Mouse (Mus musculus) myocyte (in vitro differentiated cells): ENCODE measurements around the gene Klrb1. TPM values are rescaled to one million over a fixed set of nuclear protein-coding genes. Genes with fewer than 3 reads are reported as not detected.

Experiments
- H3K27me3 ChIP-seq: one replicate; pipeline ENCODE4 v1.6.1; 2011; ENCODE audit not compliant: control insufficient read depth, insufficient read depth, insufficient read length
- H3K36me3 ChIP-seq: one replicate; pipeline ENCODE4 v1.6.1; 2011; ENCODE audit not compliant: control insufficient read depth, insufficient read depth
- H3K4me2 ChIP-seq: one replicate; pipeline ENCODE4 v1.6.1; 2011; ENCODE audit warnings: low read depth, control low read depth
- H3K4me3 ChIP-seq: one replicate; pipeline ENCODE4 v1.5.1; 2011; ENCODE audit warnings: mild to moderate bottlenecking, control low read depth, moderate library complexity
- H3K79me2 ChIP-seq: one replicate; pipeline ENCODE4 v1.6.1; 2011; ENCODE audit not compliant: control insufficient read depth, insufficient read depth
- H3ac ChIP-seq: one replicate; pipeline ENCODE4 v1.6.1; 2011; ENCODE audit not compliant: control insufficient read depth, insufficient read length
- CEBPB ChIP-seq: IDR thresholded peaks from 2 replicates; pipeline ENCODE4 v1.6.1; 2011; ENCODE audit warnings: mild to moderate bottlenecking, moderate library complexity; ENCODE audit not compliant: poor library complexity, insufficient read depth, severe bottlenecking
- E2F4 ChIP-seq: IDR thresholded peaks from one replicate; pipeline ENCODE4 v1.6.1; 2011; ENCODE audit warnings: mild to moderate bottlenecking, control low read depth, moderate library complexity; ENCODE audit not compliant: insufficient read depth
- MAX ChIP-seq: IDR thresholded peaks from one replicate; pipeline ENCODE4 v1.6.1; 2011; ENCODE audit warnings: low read depth, mild to moderate bottlenecking, control low read depth
- MYOD1 ChIP-seq, 3 experiments: IDR thresholded peaks; one replicate each; pipeline ENCODE4 v1.6.1; 2011; ENCODE audit warnings: control low read depth in 2 of 3, low read depth in 2 of 3, mild to moderate bottlenecking in 2 of 3, moderate library complexity in 1 of 3; ENCODE audit not compliant: insufficient read length in 2 of 3, control insufficient read depth in 1 of 3
- MYOG ChIP-seq, 3 experiments: IDR thresholded peaks; one replicate each; pipeline ENCODE4 v1.6.1; 2011; ENCODE audit warnings: control low read depth in 2 of 3, low read depth in 2 of 3, mild to moderate bottlenecking in 2 of 3; ENCODE audit not compliant: insufficient read length in 2 of 3, control insufficient read depth in 1 of 3, insufficient read depth in 1 of 3
- POLR2A ChIP-seq: IDR thresholded peaks from one replicate; pipeline ENCODE4 v1.6.1; 2011; ENCODE audit warnings: low read depth, mild to moderate bottlenecking, control low read depth, moderate library complexity; ENCODE audit not compliant: insufficient read length
- POLR2AphosphoS2 ChIP-seq: IDR thresholded peaks from one replicate; pipeline ENCODE4 v1.6.1; 2011; ENCODE audit warnings: low read depth, control low read depth; ENCODE audit not compliant: insufficient read length
- REST ChIP-seq: IDR thresholded peaks from one replicate; pipeline ENCODE4 v1.6.1; 2011; ENCODE audit warnings: mild to moderate bottlenecking, control low read depth, moderate library complexity; ENCODE audit not compliant: insufficient read depth, insufficient read length
- SRF ChIP-seq: IDR thresholded peaks from one replicate; pipeline ENCODE4 v1.6.1; 2011; ENCODE audit warnings: low read depth; ENCODE audit not compliant: control insufficient read depth, insufficient read length
- TCF12 ChIP-seq: IDR thresholded peaks from one replicate; pipeline ENCODE4 v1.6.1; 2011; ENCODE audit warnings: mild to moderate bottlenecking, control low read depth; ENCODE audit not compliant: poor library complexity, insufficient read depth, severe bottlenecking
- TCF3 ChIP-seq: IDR thresholded peaks from one replicate; pipeline ENCODE4 v1.6.1; 2011; ENCODE audit warnings: low read depth, control low read depth; ENCODE audit not compliant: insufficient read length
- USF1 ChIP-seq: IDR thresholded peaks from one replicate; pipeline ENCODE4 v1.6.1; 2011; ENCODE audit warnings: low read depth, mild to moderate bottlenecking, control low read depth, moderate library complexity
- polyA plus RNA-seq: library from polyadenylated mRNA; unstranded; fragments of >200 nt; fragmentation: generic; extraction: Trizol; gene quantifications from one replicate; pipeline ENCODE4 v1.2.1, GENCODE M21; 2012; ENCODE audit warnings: missing spikeins

The Klrb1 gene
- polyA plus RNA-seq, 1 experiment = not detected

DNA sequence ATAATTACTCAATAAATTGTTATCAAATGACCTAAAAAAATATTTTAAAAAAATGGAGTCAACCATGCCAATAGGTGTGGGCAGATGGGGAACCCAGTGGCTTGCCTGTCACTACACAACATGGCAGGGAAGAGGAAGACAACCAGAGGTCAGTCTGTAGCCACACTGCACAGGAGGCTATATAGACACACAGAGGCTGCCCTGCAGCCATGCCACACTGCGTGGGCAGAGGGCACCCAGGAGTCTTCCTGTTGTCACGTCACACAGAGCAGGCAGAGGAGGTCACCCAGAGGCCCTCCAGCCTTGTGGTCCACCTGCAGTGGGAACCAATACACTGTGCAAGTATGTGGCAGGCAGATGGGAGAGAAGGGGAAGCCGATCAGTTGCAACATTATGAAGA, 21.2 kb downstream of the Klrb1 start:
- H3K4me3 ChIP-seq = no peak overlapping the region
- H3K4me2 ChIP-seq = no peak overlapping the region
- TF ChIP-seq POLR2AphosphoS2 (no peak), MYOD1 (IDR thresholded peaks at IDR 0.05; ENCODE audit: control insufficient read depth in 1 of 3, insufficient read length in 2 of 3, low read depth in 2 of 3) (no peak), POLR2A (no peak), MAX (no peak), SRF (no peak), TCF12 (no peak), USF1 (no peak), CEBPB (no peak), E2F4 (no peak)
- no peaks in the 10 kb centered on the region for H3K79me2 ChIP-seq
- no peak overlapping the region for H3ac ChIP-seq
- H3K36me3 ChIP-seq = no peaks in the 10 kb centered on the region
- H3K27me3 ChIP-seq = no peaks in the 10 kb centered on the region

DNA sequence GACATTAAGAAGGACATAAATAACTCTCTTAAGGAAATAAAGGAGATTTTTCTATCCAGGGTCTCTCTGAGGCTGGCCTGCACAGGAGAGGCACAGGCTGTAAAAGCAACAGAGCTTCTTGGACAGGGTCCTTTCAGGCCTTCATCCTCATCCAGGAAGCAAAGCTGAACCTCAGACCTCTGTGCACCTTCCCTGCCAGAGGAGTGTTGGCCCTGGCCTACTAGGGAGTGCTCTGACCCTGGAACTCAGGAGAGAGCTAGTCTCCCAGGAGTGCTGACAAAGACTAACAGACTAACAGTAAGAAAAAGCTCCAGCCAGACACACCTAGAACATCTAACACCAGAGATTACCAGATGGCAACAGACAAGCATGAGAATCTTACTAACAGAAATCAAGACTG, 43.3 kb downstream of the Klrb1 start:
- Histone ChIP-seq H3ac (no peak overlapping the region), H3K36me3 (no peaks in the 10 kb centered on the region), H3K27me3 (no peaks in the 10 kb centered on the region), H3K4me2 (no peak overlapping the region), H3K4me3 (no peak overlapping the region), H3K79me2 (no peaks in the 10 kb centered on the region)
- no peak for TF ChIP-seq MYOG (IDR thresholded peaks at IDR 0.05; ENCODE audit: control insufficient read depth in 1 of 3, insufficient read depth in 1 of 3, insufficient read length in 2 of 3, low read depth in 2 of 3)
- no peak for TF ChIP-seq E2F4
- TF ChIP-seq POLR2AphosphoS2 = no peak

DNA sequence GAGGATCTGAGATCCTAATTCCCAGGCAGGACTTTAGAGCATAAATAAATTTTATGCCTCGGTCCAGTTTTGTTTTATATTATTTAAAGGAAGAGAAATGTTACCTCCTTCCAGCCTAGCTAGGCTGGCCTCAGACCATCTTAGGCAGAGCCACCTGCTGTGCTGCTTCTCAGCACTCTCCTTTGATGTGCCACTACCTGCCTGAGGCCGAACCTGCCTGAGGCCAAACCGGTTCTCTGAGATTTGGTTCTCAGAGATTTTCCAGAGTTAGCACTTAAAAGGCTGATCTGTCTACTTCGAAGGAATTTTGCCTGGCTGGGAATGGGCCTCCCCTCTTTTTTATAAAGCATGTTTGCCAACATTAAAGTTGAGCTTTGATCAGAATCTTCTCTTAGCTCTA, 52.9 kb downstream of the Klrb1 start:
- no peaks in the 10 kb centered on the region for H3K36me3 ChIP-seq
- TF ChIP-seq MAX (no peak), MYOG (IDR thresholded peaks at IDR 0.05; ENCODE audit: control insufficient read depth in 1 of 3, insufficient read depth in 1 of 3, insufficient read length in 2 of 3, low read depth in 2 of 3) (no peak), TCF12 (no peak), POLR2AphosphoS2 (no peak), SRF (no peak), TCF3 (no peak), E2F4 (no peak), POLR2A (no peak), CEBPB (no peak), USF1 (no peak), REST (no peak), MYOD1 (IDR thresholded peaks at IDR 0.05; ENCODE audit: control insufficient read depth in 1 of 3, insufficient read length in 2 of 3, low read depth in 2 of 3) (no peak)
- H3K27me3 ChIP-seq = no peaks in the 10 kb centered on the region
- no peak overlapping the region for H3K4me3 ChIP-seq
- H3K4me2 ChIP-seq = no peak overlapping the region
- no peak overlapping the region for H3ac ChIP-seq
- no peaks in the 10 kb centered on the region for H3K79me2 ChIP-seq

DNA sequence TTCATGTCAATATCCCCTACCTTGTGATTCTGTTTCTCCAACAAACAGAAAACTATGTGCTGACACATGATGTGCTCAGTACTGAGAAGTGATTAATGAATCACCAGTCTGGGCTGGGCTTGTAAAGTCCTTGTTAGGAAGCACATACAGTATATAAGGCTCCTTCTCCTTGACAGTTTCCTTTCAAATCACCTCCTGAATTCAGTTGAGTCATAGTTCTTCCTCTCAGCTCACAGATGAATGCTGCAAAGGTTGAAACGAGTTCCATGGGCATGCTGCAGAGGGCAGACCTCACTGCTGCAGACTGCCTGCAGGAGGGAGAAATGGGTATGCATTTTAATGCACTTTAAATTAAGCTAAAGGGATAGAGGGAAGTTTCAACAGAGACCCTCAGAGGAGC, 60.7 kb downstream of the Klrb1 start, which contains the start of gene Clec2h:
Gene Clec2h, plus strand, starts transcription at position 180 of the 400 bp plus-strand sequence.
- H3K79me2 ChIP-seq = no peaks in the 10 kb centered on the region
- no peak within 1 kb of the TSS for H3K4me3 ChIP-seq
- no peaks in the 10 kb centered on the region for H3K27me3 ChIP-seq
- H3K4me2 ChIP-seq = no peak within 1 kb of the TSS
- no peaks in the 10 kb centered on the region for H3K36me3 ChIP-seq
- TF ChIP-seq USF1 = no peak
- no peak for TF ChIP-seq E2F4
- no peak for TF ChIP-seq MYOD1 (IDR thresholded peaks at IDR 0.05; ENCODE audit: control insufficient read depth in 1 of 3, insufficient read length in 2 of 3, low read depth in 2 of 3)
- H3ac ChIP-seq = no peak within 1 kb of the TSS

DNA sequence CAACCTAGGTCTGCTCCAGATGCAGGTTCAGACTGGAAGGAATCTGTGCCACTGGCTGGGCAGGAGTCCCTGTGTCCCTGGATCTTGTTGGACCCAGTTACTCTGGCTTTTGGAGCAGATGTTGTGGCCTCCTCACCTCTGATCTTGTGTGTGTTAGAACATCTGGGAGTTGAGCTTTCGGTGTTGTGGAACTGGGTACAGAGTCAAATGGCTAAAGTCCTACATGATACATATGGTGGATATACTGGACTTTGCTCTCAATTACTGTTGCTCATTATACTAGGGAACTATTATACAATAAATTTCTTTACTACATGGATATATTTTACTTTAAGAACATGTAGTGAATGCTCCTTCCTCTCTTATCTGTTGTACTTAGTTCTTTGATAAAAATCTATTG, 61.6 kb downstream of the Klrb1 start:
- Histone ChIP-seq H3K4me3 (no peak overlapping the region), H3K4me2 (no peak overlapping the region), H3K36me3 (no peaks in the 10 kb centered on the region), H3K27me3 (no peaks in the 10 kb centered on the region), H3K79me2 (no peaks in the 10 kb centered on the region), H3ac (no peak overlapping the region)
- no peak for TF ChIP-seq MAX
- no peak for TF ChIP-seq POLR2AphosphoS2
- no peak for TF ChIP-seq USF1
- TF ChIP-seq MYOD1 (IDR thresholded peaks at IDR 0.05; ENCODE audit: control insufficient read depth in 1 of 3, insufficient read length in 2 of 3, low read depth in 2 of 3) = no peak
- no peak for TF ChIP-seq E2F4
- TF ChIP-seq TCF3 = no peak
- TF ChIP-seq SRF = no peak
- TF ChIP-seq POLR2A = no peak
- TF ChIP-seq MYOG (IDR thresholded peaks at IDR 0.05; ENCODE audit: control insufficient read depth in 1 of 3, insufficient read depth in 1 of 3, insufficient read length in 2 of 3, low read depth in 2 of 3) = no peak
- TF ChIP-seq CEBPB = no peak
- TF ChIP-seq REST = no peak
- TF ChIP-seq TCF12 = no peak

Other genes starting within 250 kb of the Klrb1 start
- not detected for gene Pzp, start 196.3 kb downstream of the Klrb1 start, polyA plus RNA-seq
- gene A2ml1, start 141.5 kb downstream of the Klrb1 start, polyA plus RNA-seq = not detected
- 0.29 TPM for gene Klrb1a, start 99.5 kb downstream of the Klrb1 start, polyA plus RNA-seq
- not detected for gene Clec2h, start 60.7 kb downstream of the Klrb1 start, polyA plus RNA-seq
- gene Klrb1c, start 66.2 kb upstream of the Klrb1 start, polyA plus RNA-seq = not detected
- not detected for gene Gm44511, start 103.3 kb upstream of the Klrb1 start, polyA plus RNA-seq
- not detected for gene Klrb1b, start 103.3 kb upstream of the Klrb1 start, polyA plus RNA-seq
- gene Clec2i, start 164.5 kb upstream of the Klrb1 start, polyA plus RNA-seq = not detected
- not detected for gene BC035044, start 168.1 kb upstream of the Klrb1 start, polyA plus RNA-seq
- gene Clec2g, start 211.3 kb upstream of the Klrb1 start, polyA plus RNA-seq = not detected